Mouse (Mus musculus): ENCODE measurements around the gene Wnt3.

DNA sequence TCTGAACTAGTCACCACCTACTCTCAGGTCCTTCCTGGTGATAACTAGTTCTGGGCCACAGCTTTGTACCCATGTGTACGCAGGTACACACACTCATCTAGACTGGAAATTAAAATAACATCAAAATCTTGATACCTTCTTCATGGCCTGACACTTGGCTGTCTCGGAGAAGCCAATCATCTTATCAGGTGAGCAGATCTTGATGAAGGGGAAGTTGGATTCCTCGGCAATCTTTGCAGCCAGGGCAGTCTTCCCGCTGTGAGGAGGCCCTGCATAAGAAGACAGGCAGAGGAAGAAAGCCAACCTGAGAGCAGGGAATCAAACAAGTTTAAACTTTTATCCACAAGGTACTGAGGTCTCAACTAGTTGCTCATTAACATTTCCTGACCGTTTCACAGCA lies 84.8 kb downstream of the Wnt3 start:
- TF ChIP-seq CTCF (conservative IDR thresholded peaks at IDR 0.05; ENCODE audit: insufficient read depth, insufficient read length, low read depth, low read length), result no peak
- no peak for TF ChIP-seq POLR2A (IDR thresholded peaks at IDR 0.05; ENCODE audit: low read depth, low read length)
